Mouse (Mus musculus) kidney, embryonic 16.5 days (tissue): ENCODE measurements around the gene Camk2g. TPM values are rescaled to one million over a fixed set of nuclear protein-coding genes. Genes with fewer than 3 reads are reported as not detected.

Experiments
- ATAC-seq: fragments of 200-750 bp; cut with Nextera tagmentation; 2 replicates; pipeline ENCODE4 v1.8.0; 2017; ENCODE audit warnings: moderate TSS enrichment; ENCODE audit not compliant: low FRiP score, low TSS enrichment
- H3K27ac ChIP-seq: fragments of 300-500 bp; sonication (generic); 2 replicates; pipeline ENCODE4 v1.5.1; 2014; ENCODE audit warnings: low read length
- H3K27me3 ChIP-seq: fragments of 300-500 bp; sonication (generic); 2 replicates; pipeline ENCODE4 v1.6.1; 2014; ENCODE audit warnings: low read length, control low read depth, mixed read lengths; ENCODE audit not compliant: insufficient read depth
- H3K36me3 ChIP-seq: fragments of 300-500 bp; sonication (generic); 2 replicates; pipeline ENCODE4 v1.6.1; 2014; ENCODE audit warnings: low read length, control low read depth, mixed read lengths; ENCODE audit not compliant: insufficient read depth
- H3K4me1 ChIP-seq: fragments of 300-500 bp; sonication (generic); 2 replicates; pipeline ENCODE4 v1.6.1; 2014; ENCODE audit warnings: low read length, control low read depth, mixed read lengths; ENCODE audit not compliant: insufficient read depth
- H3K4me2 ChIP-seq: fragments of 300-500 bp; sonication (generic); replicated peaks from 2 replicates; pipeline ENCODE4 v1.6.1; 2014; ENCODE audit warnings: low read depth, low read length
- H3K4me3 ChIP-seq: fragments of 300-500 bp; sonication (generic); 2 replicates; pipeline ENCODE4 v1.5.1; 2014; ENCODE audit warnings: mild to moderate bottlenecking, low read length
- H3K9ac ChIP-seq: fragments of 300-500 bp; sonication (generic); replicated peaks from 2 replicates; pipeline ENCODE4 v1.6.1; 2014; ENCODE audit warnings: low read length
- H3K9me3 ChIP-seq: fragments of 300-500 bp; sonication (generic); 2 replicates; pipeline ENCODE4 v1.6.1; 2016; ENCODE audit warnings: low read length, control low read depth
- WGBS: fragments of 180-500 bp; shearing (Covaris S2); extraction: QIAGEN DNeasy Blood & Tissue Kit; methylation state at CpG from one replicate; pipeline ENCODE4 v1.1.7; 2014; 5-methylcytosine and 5-hydroxymethylcytosine counted together
- microRNA-seq: library from miRNA; unstranded; fragments of <30 nt; microRNA quantifications from one replicate; pipeline ENCODE4, GENCODE M21; 2016
- polyA plus RNA-seq: library from polyadenylated mRNA; unstranded; fragments of >200 nt; fragmentation: Nextera tagmentation; extraction: Ambion mirVana; gene quantifications from 2 replicates; pipeline ENCODE4 v1.2.1, GENCODE M21; 2015

Camk2g gene
- polyA plus RNA-seq, 1 experiment from 2014 or later, result 46.0 TPM

DNA sequence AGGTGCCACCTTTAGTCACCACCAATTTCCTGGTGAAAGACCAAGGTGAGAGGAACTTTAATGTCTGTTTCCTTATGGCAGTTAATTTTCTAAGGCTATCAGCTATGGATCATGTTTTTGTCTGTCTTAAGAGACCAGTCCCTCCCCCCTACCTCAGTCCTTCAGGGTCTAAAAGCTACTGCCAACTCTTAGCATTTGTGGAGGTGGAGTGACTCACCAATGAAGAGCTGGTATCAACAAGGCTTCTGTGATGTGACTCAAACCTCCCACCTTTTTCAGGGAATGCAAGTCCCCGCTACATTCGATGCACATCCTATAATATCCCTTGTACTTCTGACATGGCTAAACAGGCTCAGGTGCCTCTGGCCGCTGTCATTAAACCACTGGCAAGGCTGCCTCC, 107.3 kb downstream of the Camk2g start:
- ATAC-seq, result no peak
- Histone ChIP-seq H3K9ac (no peak overlapping the region), H3K27ac (no peak overlapping the region), H3K36me3 (peaks cover 94% of the 10 kb centered on the region), H3K4me1 (no peaks in the 10 kb centered on the region), H3K27me3 (no peaks in the 10 kb centered on the region), H3K9me3 (no peaks in the 10 kb centered on the region), H3K4me2 (no peak overlapping the region), H3K4me3 (no peak overlapping the region)
- 96% methylated on average over 3 of the region's 3 CpGs for WGBS

Small RNAs within 50 kb of the gene (microRNA-seq; reads per million reads assigned to microRNA genes)
- 1.1 reads per million for gene Mir6946

Other genes with a start within 250 kb of the Camk2g start
- gene Ppp3cb, start 247.5 kb downstream of the Camk2g start, polyA plus RNA-seq, result 29.1 and 37.2 TPM in 2 replicates
- 8.0 and 10.2 TPM in 2 replicates for gene Usp54, start 153.0 kb downstream of the Camk2g start, polyA plus RNA-seq
- gene Myoz1, start 137.5 kb downstream of the Camk2g start, polyA plus RNA-seq, result 3.0 and 3.2 TPM in 2 replicates
- 0.92 and 1.2 TPM in 2 replicates for gene Synpo2l, start 125.7 kb downstream of the Camk2g start, polyA plus RNA-seq
- gene Sec24c, start 119.8 kb downstream of the Camk2g start, polyA plus RNA-seq, result 113 and 120 TPM in 2 replicates
- gene Fut11, start 99.1 kb downstream of the Camk2g start, polyA plus RNA-seq, result 28.2 and 28.5 TPM in 2 replicates
- 161 and 171 TPM in 2 replicates for gene Chchd1, start 91.1 kb downstream of the Camk2g start, polyA plus RNA-seq
- gene Zswim8, start 86.5 kb downstream of the Camk2g start, polyA plus RNA-seq, result 28.3 and 33.6 TPM in 2 replicates
- gene Ndst2, start 59.5 kb downstream of the Camk2g start, polyA plus RNA-seq, result 31.6 and 33.5 TPM in 2 replicates
- 21.7 and 21.8 TPM in 2 replicates for gene Plau, start 42.6 kb upstream of the Camk2g start, polyA plus RNA-seq
- 54.9 and 57.7 TPM in 2 replicates for gene Vcl, start 135.3 kb upstream of the Camk2g start, polyA plus RNA-seq